Mouse (Mus musculus): ENCODE measurements around the gene Arhgef38. TPM values are rescaled to one million over a fixed set of nuclear protein-coding genes. Genes with fewer than 3 reads are reported as not detected.

Arhgef38 gene
- polyA plus RNA-seq, 1 experiment from 2014 or later: 0.89 TPM

DNA sequence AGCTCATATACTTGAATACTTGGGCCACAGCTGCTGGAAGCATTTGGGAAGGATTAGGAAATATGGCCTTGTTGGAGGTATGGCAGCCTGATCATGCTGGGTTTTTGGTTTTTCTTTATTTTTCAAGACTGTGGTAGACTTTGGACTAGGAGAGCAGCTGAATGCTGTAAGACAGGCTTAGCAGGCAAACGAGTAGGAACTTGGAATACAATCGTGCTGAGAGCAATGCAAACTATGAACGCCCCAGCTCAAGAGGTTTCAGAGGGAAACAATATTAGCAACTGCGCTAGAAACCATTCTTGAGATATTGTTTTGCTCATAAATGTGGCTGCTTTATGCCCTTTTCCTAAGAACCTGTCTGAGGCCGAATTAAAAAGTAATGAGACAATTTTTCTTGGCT lies 152.0 kb downstream of the Arhgef38 start:
- Histone ChIP-seq H3K4me1 (ENCODE audit: insufficient read depth) (no peaks in the 10 kb centered on the region), H3K9me3 (ENCODE audit: low read depth, low read length) (no peaks in the 10 kb centered on the region), H3K4me3 (ENCODE audit: low read depth, low read length) (no peak overlapping the region), H3K9ac (no peak overlapping the region), H3K27ac (ENCODE audit: low read depth) (no peak overlapping the region), H3K4me2 (no peak overlapping the region), H3K36me3 (ENCODE audit: insufficient read depth) (peaks cover 57% of the 10 kb centered on the region), H3K27me3 (ENCODE audit: insufficient read depth, low read length) (no peaks in the 10 kb centered on the region)
- 78% methylated on average over 5 of the region's 5 CpGs for WGBS
- no peak for ATAC-seq (ENCODE audit: insufficient read depth)
- no peak for TF ChIP-seq CTCF (IDR thresholded peaks at IDR 0.05; ENCODE audit: low read depth)
- DNase-seq: no peak

GRCm38 (mm10) chr3:133075560-133075959 lies 159.2 kb downstream of the Arhgef38 start:
- no peak overlapping the region for H3K4me2 ChIP-seq
- 88% methylated on average over 10 of the region's 10 CpGs for WGBS
- no peak overlapping the region for H3K9ac ChIP-seq
- H3K36me3 ChIP-seq (ENCODE audit: insufficient read depth): peaks cover 43% of the 10 kb centered on the region
- DNase-seq: no peak
- H3K27ac ChIP-seq (ENCODE audit: low read depth): no peak overlapping the region
- no peaks in the 10 kb centered on the region for H3K4me1 ChIP-seq (ENCODE audit: insufficient read depth)
- no peak overlapping the region for H3K4me3 ChIP-seq (ENCODE audit: low read depth, low read length)
- TF ChIP-seq CTCF (IDR thresholded peaks at IDR 0.05; ENCODE audit: low read depth): no peak
- no peaks in the 10 kb centered on the region for H3K9me3 ChIP-seq (ENCODE audit: low read depth, low read length)
- H3K27me3 ChIP-seq (ENCODE audit: insufficient read depth, low read length): no peaks in the 10 kb centered on the region
- ATAC-seq (ENCODE audit: insufficient read depth): no peak

Other genes with a start within 250 kb of the Arhgef38 start
- 22.7 and 24.7 TPM in 2 replicates for gene Ints12, start 143.1 kb downstream of the Arhgef38 start, polyA plus RNA-seq (2014; fragmentation: Nextera tagmentation; extraction: Ambion mirVana)
- gene Gstcd, start 142.9 kb downstream of the Arhgef38 start, polyA plus RNA-seq (2014; fragmentation: Nextera tagmentation; extraction: Ambion mirVana): 11.6 and 12.6 TPM in 2 replicates
- gene Ppa2, start 75.2 kb upstream of the Arhgef38 start, polyA plus RNA-seq (2014; fragmentation: Nextera tagmentation; extraction: Ambion mirVana): 109 TPM in 2 replicates